Mouse (Mus musculus) limb, embryonic 13.5 days (tissue): ENCODE measurements around the gene Nup210. TPM values are rescaled to one million over a fixed set of nuclear protein-coding genes. Genes with fewer than 3 reads are reported as not detected.
"Not testable (repeated sequence)": the region's sequence is repeated elsewhere in the genome, so short reads cannot be mapped to it uniquely, and the experiment has no call there.

Experiments used
- ATAC-seq: fragments of 200-750 bp; cut with Nextera tagmentation; 2 replicates; pipeline ENCODE4 v1.8.0; 2017; ENCODE audit warnings: low read depth, moderate number of reproducible peaks, moderate TSS enrichment; ENCODE audit not compliant: low FRiP score
- H3K27ac ChIP-seq: fragments of 300-500 bp; sonication (generic); 2 replicates; pipeline ENCODE4 v1.5.1; 2015; ENCODE audit warnings: inconsistent platforms, mild to moderate bottlenecking, moderate library complexity
- H3K27me3 ChIP-seq: fragments of 300-500 bp; sonication (generic); 2 replicates; pipeline ENCODE4 v1.6.1; 2015; ENCODE audit warnings: mild to moderate bottlenecking, inconsistent platforms
- H3K36me3 ChIP-seq: fragments of 300-500 bp; sonication (generic); 2 replicates; pipeline ENCODE4 v1.6.1; 2015; ENCODE audit warnings: inconsistent platforms, mild to moderate bottlenecking, moderate library complexity
- H3K4me1 ChIP-seq: fragments of 300-500 bp; sonication (generic); 2 replicates; pipeline ENCODE4 v1.6.1; 2015; ENCODE audit warnings: inconsistent platforms
- H3K4me2 ChIP-seq: fragments of 300-500 bp; sonication (generic); replicated peaks from 2 replicates; pipeline ENCODE4 v1.6.1; 2015; ENCODE audit warnings: inconsistent platforms, mild to moderate bottlenecking, moderate library complexity
- H3K4me3 ChIP-seq: fragments of 300-500 bp; sonication (generic); 2 replicates; pipeline ENCODE4 v1.5.1; 2015; ENCODE audit warnings: moderate library complexity, mild to moderate bottlenecking, inconsistent platforms
- H3K9ac ChIP-seq: fragments of 300-500 bp; sonication (generic); 2 replicates; pipeline ENCODE4 v1.6.1; 2015; ENCODE audit warnings: mild to moderate bottlenecking, inconsistent platforms
- H3K9me3 ChIP-seq: fragments of 300-500 bp; sonication (generic); 2 replicates; pipeline ENCODE4 v1.6.1; 2016; ENCODE audit warnings: inconsistent platforms
- WGBS: fragments of 180-500 bp; shearing (Covaris S2); methylation state at CpG from one replicate; pipeline ENCODE4 v1.1.7; 2015; 5-methylcytosine and 5-hydroxymethylcytosine counted together
- polyA plus RNA-seq: library from polyadenylated mRNA; unstranded; fragments of >200 nt; fragmentation: Nextera tagmentation; extraction: Ambion mirVana; gene quantifications from 2 replicates; pipeline ENCODE4 v1.2.1, GENCODE M21; 2015

Gene Nup210
- polyA plus RNA-seq, 1 experiment from 2014 or later = 7.8 TPM

- Histone ChIP-seq H3K4me2 (no peak overlapping the region), H3K4me3 (no peak overlapping the region), H3K9me3 (no peaks in the 10 kb centered on the region; the same call in 1 of the 2 replicates), H3K27ac (no peak overlapping the region), H3K4me1 (no peaks in the 10 kb centered on the region), H3K36me3 (no peaks in the 10 kb centered on the region), H3K27me3 (peaks cover 4% of the 10 kb centered on the region), H3K9ac (no peak overlapping the region)
- 65% methylated on average over 1 of the region's 1 CpGs for WGBS
- no peak for ATAC-seq
Observed at GRCm38 (mm10) chr6:91130856-91131255, 14.2 kb upstream of the Nup210 start.

DNA sequence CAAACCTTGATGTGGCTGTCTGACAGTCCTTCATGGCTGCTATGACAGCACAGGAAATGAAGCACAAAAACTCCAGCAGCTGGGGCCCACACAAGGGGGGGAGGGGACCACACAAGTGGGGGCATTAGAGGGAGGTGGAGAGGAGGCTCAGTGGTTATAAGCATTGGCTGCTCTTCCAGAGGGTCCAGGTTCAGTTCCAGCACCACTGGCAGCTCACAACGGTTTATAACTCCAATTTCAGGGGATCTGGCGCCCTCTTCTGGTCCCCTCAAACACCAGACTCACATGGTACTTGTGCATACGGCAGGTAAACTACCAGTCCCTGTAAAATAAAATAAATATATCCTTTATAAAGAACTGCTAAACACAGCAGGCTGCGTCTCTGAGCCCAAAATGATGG, 12.4 kb upstream of the Nup210 start:
- Histone ChIP-seq H3K36me3 (no peaks in the 10 kb centered on the region), H3K4me3 (no peak overlapping the region), H3K9ac (no peak overlapping the region), H3K27me3 (peaks cover 4% of the 10 kb centered on the region), H3K4me2 (no peak overlapping the region), H3K4me1 (no peaks in the 10 kb centered on the region), H3K9me3 (no peaks in the 10 kb centered on the region; the same call in 1 of the 2 replicates), H3K27ac (no peak overlapping the region)
- ATAC-seq = no peak
- WGBS = 49% methylated on average over 4 of the region's 4 CpGs

DNA sequence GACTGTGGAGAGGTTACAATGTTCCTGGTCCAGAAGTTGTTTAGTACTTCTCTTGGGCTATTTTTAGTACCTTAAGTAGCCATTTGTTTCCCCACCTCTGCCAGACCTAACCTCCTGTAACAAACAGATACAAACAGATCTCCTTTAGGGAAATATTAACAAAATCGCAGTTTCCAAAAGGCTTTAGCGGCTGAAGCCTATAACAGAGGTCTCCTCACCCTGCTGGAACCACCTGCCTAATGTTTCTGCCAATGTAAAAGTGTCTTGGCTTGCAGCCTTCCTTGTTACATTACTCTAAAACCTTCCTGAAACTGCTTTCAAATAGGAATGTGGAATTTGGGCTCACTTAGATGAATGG, 8.6 kb upstream of the Nup210 start:
- Histone ChIP-seq H3K4me2 (no peak overlapping the region), H3K4me1 (no peaks in the 10 kb centered on the region), H3K4me3 (no peak overlapping the region), H3K9me3 (peaks cover 9% of the 10 kb centered on the region), H3K9ac (no peak overlapping the region), H3K27me3 (no peaks in the 10 kb centered on the region), H3K36me3 (no peaks in the 10 kb centered on the region), H3K27ac (no peak overlapping the region)
- WGBS = 72% methylated on average over 2 of the region's 2 CpGs
- ATAC-seq = no peak

DNA sequence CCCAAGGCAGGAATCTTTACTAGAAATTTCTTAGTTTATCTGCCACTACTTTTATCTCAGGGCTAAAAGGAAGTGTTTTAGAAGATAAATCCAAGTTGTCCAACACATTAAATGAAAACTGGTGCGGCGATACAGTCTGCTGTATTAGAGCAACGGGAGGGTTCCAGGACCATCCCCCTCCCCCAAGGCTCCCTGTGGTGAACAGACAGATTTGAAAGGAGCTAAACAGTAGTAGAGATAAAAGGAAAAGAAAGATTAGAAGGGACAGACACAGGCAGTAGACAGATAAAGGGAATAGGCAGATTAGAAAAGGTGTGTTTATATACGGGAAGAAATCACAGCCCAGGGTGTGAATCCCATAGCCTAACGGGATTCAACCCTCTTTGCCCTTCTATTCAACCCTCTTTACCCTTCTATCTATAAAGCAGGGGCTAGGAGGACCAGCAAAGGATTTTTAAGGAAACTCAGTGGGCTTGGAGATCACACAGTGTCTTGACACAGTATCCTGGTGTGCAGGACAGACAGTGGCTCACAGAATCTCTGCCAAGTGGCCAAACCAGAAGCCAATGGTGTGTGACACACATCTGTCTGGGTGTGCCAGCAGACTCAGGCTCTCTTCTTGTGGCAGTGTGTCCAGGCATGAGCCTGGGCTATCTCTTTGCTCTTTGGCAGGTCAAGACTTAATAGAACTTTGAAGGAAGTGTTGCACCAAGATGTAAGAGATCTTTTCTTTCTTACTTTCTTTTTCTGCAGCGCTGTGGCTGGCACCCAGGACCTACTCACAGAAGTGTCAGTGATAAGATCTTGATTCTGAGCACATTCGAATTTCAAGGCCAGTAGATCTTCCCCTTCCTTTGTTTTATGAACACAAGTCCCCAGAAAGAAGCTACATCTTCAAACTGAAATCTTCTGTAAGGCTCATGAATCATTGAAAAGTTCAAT, 7.9 kb upstream of the Nup210 start:
- H3K9ac ChIP-seq = no peak overlapping the region
- no peaks in the 10 kb centered on the region for H3K27me3 ChIP-seq
- H3K27ac ChIP-seq = no peak overlapping the region
- no peak overlapping the region for H3K4me3 ChIP-seq
- ATAC-seq = no peak
- H3K36me3 ChIP-seq = no peaks in the 10 kb centered on the region
- no peak overlapping the region for H3K4me2 ChIP-seq
- peaks cover 9% of the 10 kb centered on the region for H3K9me3 ChIP-seq
- H3K4me1 ChIP-seq = no peaks in the 10 kb centered on the region
- WGBS = 53% methylated on average over 7 of the region's 7 CpGs

DNA sequence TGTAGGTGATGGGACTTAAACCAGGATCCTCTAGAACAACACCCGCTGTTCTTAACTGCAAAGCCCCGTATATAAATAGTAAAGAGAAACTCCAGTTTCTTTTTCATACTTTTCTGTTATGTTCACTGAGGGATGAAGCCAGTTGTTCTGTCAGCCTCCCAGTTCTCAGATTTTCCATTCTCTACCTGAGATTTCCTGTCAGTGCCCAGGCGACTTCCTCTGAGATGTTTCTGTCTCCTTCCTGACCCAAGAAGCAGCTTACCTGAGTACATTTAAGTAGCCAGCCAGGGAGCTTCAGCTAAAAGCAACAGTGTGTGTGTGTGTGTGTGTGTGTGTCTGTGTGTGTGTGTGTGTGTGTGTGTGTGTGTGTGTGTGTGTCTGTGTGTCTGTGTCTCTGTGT, 6.8 kb upstream of the Nup210 start:
- no peak overlapping the region for H3K4me2 ChIP-seq
- 84% methylated on average over 3 of the region's 3 CpGs for WGBS
- H3K9ac ChIP-seq = no peak overlapping the region
- no peak for ATAC-seq
- H3K27ac ChIP-seq = no peak overlapping the region
- 0 out of 2 replicates have a peak, but pooled peaks cover 3% of the 10 kb centered on the region for H3K27me3 ChIP-seq
- H3K9me3 ChIP-seq = peaks cover 9% of the 10 kb centered on the region; the same call in 1 of the 2 replicates
- no peaks in the 10 kb centered on the region for H3K4me1 ChIP-seq
- no peak overlapping the region for H3K4me3 ChIP-seq
- H3K36me3 ChIP-seq = no peaks in the 10 kb centered on the region

GRCm38 (mm10) chr6:91121089-91121488, 4.5 kb upstream of the Nup210 start:
- peaks cover 18% of the 10 kb centered on the region for H3K27me3 ChIP-seq
- not testable (repeated sequence) for H3K4me3 ChIP-seq, ATAC-seq, H3K9me3 ChIP-seq, H3K27ac ChIP-seq, H3K9ac ChIP-seq, H3K4me1 ChIP-seq, H3K4me2 ChIP-seq, H3K36me3 ChIP-seq
- WGBS = 91% methylated on average over 7 of the region's 7 CpGs

GRCm38 (mm10) chr6:91120206-91120605, 3.6 kb upstream of the Nup210 start:
- ATAC-seq = no peak
- WGBS = 81% methylated on average over 2 of the region's 2 CpGs
- H3K4me2 ChIP-seq = no peak overlapping the region

DNA sequence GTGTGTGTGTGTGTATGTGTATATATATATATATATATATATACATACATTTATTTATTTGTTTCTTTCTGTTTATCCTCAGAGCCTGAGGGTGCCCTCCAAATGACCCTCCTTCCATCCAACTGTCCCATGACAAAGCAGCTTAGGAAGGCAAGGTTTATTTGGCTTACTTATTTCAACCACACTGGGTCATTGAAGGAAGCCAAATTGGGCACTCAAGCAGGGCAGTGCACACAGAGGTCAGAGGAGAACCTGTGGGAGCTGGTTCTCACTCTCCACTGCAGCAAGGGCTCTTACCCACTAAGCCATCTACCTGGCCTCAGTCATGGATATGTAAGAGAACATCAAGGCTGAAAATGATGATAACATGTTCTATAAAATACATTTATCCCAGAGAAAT, 1.9 kb upstream of the Nup210 start:
- Histone ChIP-seq H3K9me3 (peaks cover 9% of the 10 kb centered on the region; the same call in 1 of the 2 replicates), H3K4me2 (no peak overlapping the region), H3K27ac (no peak overlapping the region), H3K4me3 (no peak overlapping the region), H3K36me3 (no peaks in the 10 kb centered on the region), H3K27me3 (peaks cover 31% of the 10 kb centered on the region), H3K4me1 (peaks cover 13% of the 10 kb centered on the region), H3K9ac (no peak overlapping the region)
- no peak for ATAC-seq

More at GRCm38 (mm10) chr6:91120206-91120605, 3.6 kb upstream of the Nup210 start:
- peaks cover 13% of the 10 kb centered on the region for H3K4me1 ChIP-seq
- peaks cover 27% of the 10 kb centered on the region for H3K27me3 ChIP-seq
- H3K9ac ChIP-seq = no peak overlapping the region
- peaks cover 9% of the 10 kb centered on the region; the same call in 1 of the 2 replicates for H3K9me3 ChIP-seq
- no peak overlapping the region for H3K4me3 ChIP-seq
- H3K27ac ChIP-seq = no peak overlapping the region
- H3K36me3 ChIP-seq = no peaks in the 10 kb centered on the region

- Histone ChIP-seq H3K9me3 (peaks cover 9% of the 10 kb centered on the region; the same call in 1 of the 2 replicates), H3K36me3 (no peaks in the 10 kb centered on the region), H3K4me3 (peak overlapping the region; percentile 66), H3K9ac (peak overlapping the region; percentile 31; the same call in 1 of the 2 replicates), H3K4me2 (peak overlapping the region; percentile 99), H3K4me1 (peaks cover 13% of the 10 kb centered on the region), H3K27ac (no peak overlapping the region), H3K27me3 (peaks cover 31% of the 10 kb centered on the region)
- peak; percentile 9; the same call in 1 of the 2 replicates for ATAC-seq
- WGBS = 2% methylated on average over 9 of the region's 9 CpGs
Observed at GRCm38 (mm10) chr6:91117149-91117548, 520 bp upstream of the Nup210 start.

GRCm38 (mm10) chr6:91115863-91116243, 776 bp downstream of the Nup210 start:
- H3K4me3 ChIP-seq = peak overlapping the region; percentile 66
- H3K9ac ChIP-seq = peak overlapping the region; percentile 66
- peaks cover 31% of the 10 kb centered on the region for H3K27me3 ChIP-seq
- H3K4me2 ChIP-seq = peak overlapping the region; percentile 99
- peaks cover 13% of the 10 kb centered on the region for H3K4me1 ChIP-seq
- H3K27ac ChIP-seq = no peak overlapping the region
- H3K9me3 ChIP-seq = no peaks in the 10 kb centered on the region
- ATAC-seq = no peak; the same call in 1 of the 2 replicates
- H3K36me3 ChIP-seq = no peaks in the 10 kb centered on the region
- WGBS = 23% methylated on average over 4 of the region's 4 CpGs

GRCm38 (mm10) chr6:91115158-91115557, 1.5 kb downstream of the Nup210 start:
- ATAC-seq = no peak
- Histone ChIP-seq H3K27me3 (peaks cover 31% of the 10 kb centered on the region), H3K27ac (no peak overlapping the region), H3K9ac (no peak overlapping the region), H3K9me3 (no peaks in the 10 kb centered on the region), H3K4me2 (0 out of 2 replicates have a peak overlapping the region, but pooled peaks have one; percentile 7), H3K4me1 (peaks cover 13% of the 10 kb centered on the region), H3K36me3 (no peaks in the 10 kb centered on the region), H3K4me3 (no peak overlapping the region)
- WGBS = 35% methylated on average over 1 of the region's 1 CpGs

- WGBS = 24% methylated on average over 2 of the region's 2 CpGs
- Histone ChIP-seq H3K36me3 (no peaks in the 10 kb centered on the region), H3K27me3 (peaks cover 31% of the 10 kb centered on the region), H3K27ac (no peak overlapping the region), H3K9ac (no peak overlapping the region), H3K9me3 (no peaks in the 10 kb centered on the region), H3K4me3 (no peak overlapping the region), H3K4me2 (0 out of 2 replicates have a peak overlapping the region, but pooled peaks have one; percentile 7), H3K4me1 (peaks cover 13% of the 10 kb centered on the region)
- ATAC-seq = no peak
Observed at GRCm38 (mm10) chr6:91114716-91115115, 1.9 kb downstream of the Nup210 start.
